ENCODE assay signal across 18 mouse cellular contexts in the genomic region with DNA sequence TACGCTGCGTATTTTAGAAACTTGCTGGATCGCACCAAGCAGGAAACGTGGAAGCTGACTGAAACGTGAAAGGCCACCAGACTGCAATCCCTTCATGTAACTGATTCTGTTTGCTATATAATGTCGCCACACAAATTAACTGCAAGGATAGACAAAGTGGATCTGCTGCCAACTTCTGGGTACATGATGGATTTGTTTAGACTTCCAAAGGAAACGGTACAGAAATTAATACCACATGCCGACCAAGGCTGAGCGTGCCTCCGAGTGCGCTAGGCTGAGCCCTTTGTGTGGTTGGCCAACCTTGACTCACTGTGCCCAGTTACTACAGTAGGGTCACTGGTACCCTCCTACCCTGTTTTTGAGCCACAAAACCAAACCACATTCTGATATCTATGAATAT.
DNase-seq lines count a peak whose midpoint lies in the region; ATAC-seq and TF ChIP-seq lines count a peak whose summit lies in the region.
"Had no signal": no experiment of that assay in that cellular context is flagged by ENCODE, and none has a peak within 500 bp of the region (broad histone marks: within the 10 kb centered on the region; RNA-seq: fewer than 3 reads in every experiment).

No protein-coding gene starts in this region.

- H3K4me2 ChIP-seq in midbrain, postnatal 0 days (ENCODE audit: low read depth, low read length, poor library complexity, severe bottlenecking) = no peak overlapping the region
- no peak overlapping the region for H3K4me2 ChIP-seq in midbrain, embryonic 11.5 days
- no peak overlapping the region for H3K4me2 ChIP-seq in forebrain, embryonic 16.5 days (ENCODE audit: low read length)
- H3K4me2 ChIP-seq: heart, embryonic 11.5 days; liver, embryonic 13.5 days; midbrain, embryonic 13.5 days had no signal

- H3K36me3 ChIP-seq in midbrain, postnatal 0 days (ENCODE audit: insufficient read depth, low read length) = peaks cover 12% of the 10 kb centered on the region
- no peaks in the 10 kb centered on the region for H3K36me3 ChIP-seq in midbrain, embryonic 11.5 days (ENCODE audit: control insufficient read depth, insufficient read depth, low read length)
- no peaks in the 10 kb centered on the region for H3K36me3 ChIP-seq in forebrain, embryonic 16.5 days (ENCODE audit: control insufficient read depth, insufficient read depth)
- H3K36me3 ChIP-seq in hindbrain, embryonic 10.5 days = peaks cover 4% of the 10 kb centered on the region; the same call in 1 of the 2 replicates
- H3K36me3 ChIP-seq: G1E; liver, embryonic 13.5 days had no signal

- no peak for ATAC-seq in midbrain, postnatal 0 days (ENCODE audit: low FRiP score)
- ATAC-seq in midbrain, embryonic 11.5 days (ENCODE audit: low FRiP score) = no peak
- ATAC-seq in forebrain, embryonic 16.5 days = 0 out of 2 replicates have a peak, but pooled peaks have one; percentile 15
- ATAC-seq: midbrain, embryonic 13.5 days had no signal

- no peak overlapping the region for H3K4me3 ChIP-seq in midbrain, postnatal 0 days (ENCODE audit: low read depth, low read length)
- H3K4me3 ChIP-seq in midbrain, embryonic 11.5 days (ENCODE audit: low read depth, low read length) = no peak overlapping the region
- H3K4me3 ChIP-seq in forebrain, embryonic 16.5 days (replicated peaks; ENCODE audit: low read length) = no peak overlapping the region
- H3K4me3 ChIP-seq in hindbrain, embryonic 10.5 days = no peak overlapping the region
- H3K4me3 ChIP-seq: erythroblast, embryonic 14.5 days; gastrocnemius, adult 2 months; liver, embryonic 13.5 days; midbrain, embryonic 13.5 days had no signal

- H3K27me3 ChIP-seq in midbrain, postnatal 0 days (ENCODE audit: insufficient read depth, low read length) = no peaks in the 10 kb centered on the region
- no peaks in the 10 kb centered on the region for H3K27me3 ChIP-seq in midbrain, embryonic 11.5 days (ENCODE audit: control insufficient read depth, insufficient read depth, low read length)
- no peaks in the 10 kb centered on the region for H3K27me3 ChIP-seq in forebrain, embryonic 16.5 days (replicated peaks; ENCODE audit: control insufficient read depth, insufficient read depth, low read length)
- H3K27me3 ChIP-seq in hindbrain, embryonic 10.5 days (ENCODE audit: insufficient read depth, poor library complexity, severe bottlenecking) = no peaks in the 10 kb centered on the region
- H3K27me3 ChIP-seq: liver, embryonic 13.5 days; midbrain, embryonic 13.5 days had no signal

- no peak overlapping the region for H3K9ac ChIP-seq in midbrain, postnatal 0 days (replicated peaks; ENCODE audit: low read length, poor library complexity, severe bottlenecking)
- H3K9ac ChIP-seq in midbrain, embryonic 11.5 days (ENCODE audit: low read length) = no peak overlapping the region
- no peak overlapping the region for H3K9ac ChIP-seq in forebrain, embryonic 16.5 days (replicated peaks; ENCODE audit: low read depth, low read length)
- H3K9ac ChIP-seq: liver, embryonic 13.5 days; midbrain, embryonic 13.5 days had no signal

- 93% methylated on average over 11 of the region's 11 CpGs for WGBS in midbrain, postnatal 0 days
- WGBS in midbrain, embryonic 11.5 days = 92% methylated on average over 11 of the region's 11 CpGs
- 52% methylated on average over 11 of the region's 11 CpGs for WGBS in forebrain, embryonic 16.5 days
- WGBS in hindbrain, embryonic 10.5 days = 83% methylated on average over 11 of the region's 11 CpGs

- no peak overlapping the region for H3K27ac ChIP-seq in midbrain, postnatal 0 days (ENCODE audit: low read depth, low read length)
- H3K27ac ChIP-seq in midbrain, embryonic 11.5 days (ENCODE audit: low read depth, low read length) = no peak overlapping the region
- peak overlapping the region; percentile 43 for H3K27ac ChIP-seq in forebrain, embryonic 16.5 days (ENCODE audit: low read length)
- H3K27ac ChIP-seq in hindbrain, embryonic 10.5 days = no peak overlapping the region
- H3K27ac ChIP-seq: gastrocnemius, adult 2 months; liver, embryonic 13.5 days; midbrain, embryonic 13.5 days had no signal

- H3K9me3 ChIP-seq in midbrain, postnatal 0 days (ENCODE audit: low read length) = no peaks in the 10 kb centered on the region
- no peaks in the 10 kb centered on the region for H3K9me3 ChIP-seq in midbrain, embryonic 11.5 days (ENCODE audit: control insufficient read depth, low read length)
- no peaks in the 10 kb centered on the region for H3K9me3 ChIP-seq in forebrain, embryonic 16.5 days (ENCODE audit: control insufficient read depth, low read length)
- H3K9me3 ChIP-seq in hindbrain, embryonic 10.5 days = no peaks in the 10 kb centered on the region
- H3K9me3 ChIP-seq: liver, embryonic 13.5 days; midbrain, embryonic 13.5 days had no signal

- TF ChIP-seq CTCF in midbrain, postnatal 0 days (IDR thresholded peaks at IDR 0.05) = no peak

- DNase-seq in embryo, embryonic 10.5 days (ENCODE audit: low spot score) = peak; percentile 35
- DNase-seq in embryo, embryonic 10 days (ENCODE audit: low spot score) = no peak
- DNase-seq in midbrain, postnatal 0 days (ENCODE audit: low spot score) = peak; percentile 11
- DNase-seq in midbrain, embryonic 11.5 days (ENCODE audit: low spot score, missing footprints) = no peak
- no peak for DNase-seq in retina, embryonic 14.5 days (ENCODE audit: low spot score)
- DNase-seq in gastrocnemius, postnatal 25 days = no peak
- DNase-seq in hindbrain, embryonic 10.5 days (ENCODE audit: low spot score) = no peak
- DNase-seq: adrenal gland, postnatal 36 days; gastrocnemius, adult 2 months; heart, postnatal 36 days; liver, embryonic 13.5 days; lung, postnatal 36 days; thymus, postnatal 25 days had no signal

- no peaks in the 10 kb centered on the region for H3K4me1 ChIP-seq in midbrain, postnatal 0 days (ENCODE audit: insufficient read depth, low read length)
- no peaks in the 10 kb centered on the region for H3K4me1 ChIP-seq in midbrain, embryonic 11.5 days (ENCODE audit: control insufficient read depth, insufficient read depth, low read length)
- peaks cover 27% of the 10 kb centered on the region for H3K4me1 ChIP-seq in forebrain, embryonic 16.5 days (replicated peaks; ENCODE audit: control insufficient read depth, insufficient read depth, low read length)
- H3K4me1 ChIP-seq in hindbrain, embryonic 10.5 days (replicated peaks) = peaks cover 9% of the 10 kb centered on the region
- H3K4me1 ChIP-seq: liver, embryonic 13.5 days; midbrain, embryonic 13.5 days had no signal

Comparison
In these comparisons a context has a peak if more than half of its experiments do, and no peak if none do; other contexts are left out.
1. DNase-seq: peak in embryo, embryonic 10.5 days (single experiment) and midbrain, postnatal 0 days (single experiment); none in embryo, embryonic 10 days (single experiment), midbrain, embryonic 11.5 days (single experiment), retina, embryonic 14.5 days (single experiment), gastrocnemius, postnatal 25 days (single experiment) and hindbrain, embryonic 10.5 days (single experiment).